Mouse (Mus musculus): ENCODE data around the gene Clpp.

Gene Clpp

DNA sequence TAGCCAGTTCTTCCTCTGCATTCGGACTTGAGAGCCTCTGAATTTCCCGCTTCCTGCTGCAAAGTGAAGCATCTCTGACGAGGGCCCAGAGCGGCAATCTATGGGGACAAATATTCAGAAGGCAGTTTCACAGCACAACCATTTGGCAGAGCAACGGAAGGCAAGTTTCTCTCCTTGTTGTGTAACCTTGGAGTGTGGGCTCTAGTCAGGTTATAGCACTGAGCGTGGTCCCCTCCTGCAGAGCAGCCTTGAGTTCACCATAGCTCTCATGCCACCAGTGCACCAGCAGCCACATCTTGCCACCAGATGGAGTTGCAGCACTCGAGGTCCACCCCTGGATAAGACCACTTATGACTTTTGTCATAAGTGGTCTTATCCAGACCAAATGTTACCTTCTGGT lies 1.7 kb upstream of the Clpp start:
- no peak for DNase-seq (ENCODE audit: low spot score)

DNA sequence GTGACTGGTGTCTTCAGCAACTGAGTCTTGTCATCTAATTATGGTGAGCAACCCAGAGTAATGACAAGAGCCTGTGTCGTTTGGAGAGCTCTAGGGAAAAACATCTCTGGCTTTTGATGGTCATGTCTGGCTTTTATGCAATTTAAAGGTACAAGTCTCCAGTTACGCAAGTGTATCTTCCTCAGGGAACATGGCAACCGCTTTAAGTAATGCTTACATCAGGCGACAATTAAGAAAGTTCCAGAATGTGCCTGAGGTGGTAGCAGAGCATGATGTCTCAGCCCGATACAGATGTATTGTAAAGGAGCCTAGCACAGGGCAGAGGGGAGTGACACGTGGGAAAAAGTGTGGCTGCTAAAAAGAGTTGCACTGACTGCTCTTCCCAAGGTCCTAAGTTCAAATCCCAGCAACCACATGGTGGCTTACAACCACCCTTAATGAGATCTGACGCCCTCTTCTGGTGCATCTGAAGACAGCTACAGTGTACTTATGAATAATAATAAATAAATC lies 1.1 kb upstream of the Clpp start:
- no peak for DNase-seq (ENCODE audit: low spot score)

- DNase-seq (ENCODE audit: low spot score) = peak; percentile 94
Observed at GRCm38 (mm10) chr17:56989467-56990114, 514 bp upstream of the Clpp start.

DNA sequence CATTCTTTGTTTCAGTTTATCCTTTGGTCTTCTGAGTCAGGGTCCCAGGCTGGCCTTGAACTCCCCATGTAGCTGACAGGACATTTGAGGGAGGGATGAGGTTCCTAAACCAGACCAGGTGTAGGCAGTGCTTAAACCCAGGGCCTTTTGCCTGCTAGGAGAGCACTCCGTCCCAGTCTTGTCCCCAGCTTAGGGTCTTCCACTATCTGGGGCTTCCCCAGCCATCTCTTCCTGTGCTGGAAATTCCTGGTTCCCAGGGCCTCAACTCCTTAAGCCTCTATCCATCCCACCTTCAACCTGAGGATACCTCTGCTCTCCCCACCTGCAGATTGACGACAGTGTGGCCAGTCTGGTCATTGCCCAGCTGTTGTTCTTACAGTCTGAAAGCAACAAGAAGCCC lies 861 bp downstream of the Clpp start:
- DNase-seq (ENCODE audit: low spot score) = no peak

DNA sequence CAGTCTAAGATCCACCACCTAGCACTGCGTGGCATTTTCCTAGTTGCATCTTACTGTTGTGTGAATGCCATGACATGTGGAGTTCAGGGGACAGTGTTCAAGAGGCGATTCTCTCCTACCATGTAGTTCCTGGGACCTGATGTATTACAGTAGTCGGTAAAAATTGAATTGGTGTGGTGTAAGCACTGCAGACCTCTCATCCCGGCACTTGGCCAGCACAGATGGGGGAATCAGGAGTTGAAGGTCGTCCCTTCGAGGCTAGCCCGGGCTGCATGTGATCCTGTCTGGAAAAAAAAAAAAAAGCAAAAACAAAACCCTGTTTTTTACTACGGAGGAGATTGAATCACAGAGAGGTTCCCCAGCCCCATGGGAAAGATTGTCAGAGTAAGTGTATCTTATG lies 4.9 kb downstream of the Clpp start:
- no peak for DNase-seq (ENCODE audit: low spot score)

DNA sequence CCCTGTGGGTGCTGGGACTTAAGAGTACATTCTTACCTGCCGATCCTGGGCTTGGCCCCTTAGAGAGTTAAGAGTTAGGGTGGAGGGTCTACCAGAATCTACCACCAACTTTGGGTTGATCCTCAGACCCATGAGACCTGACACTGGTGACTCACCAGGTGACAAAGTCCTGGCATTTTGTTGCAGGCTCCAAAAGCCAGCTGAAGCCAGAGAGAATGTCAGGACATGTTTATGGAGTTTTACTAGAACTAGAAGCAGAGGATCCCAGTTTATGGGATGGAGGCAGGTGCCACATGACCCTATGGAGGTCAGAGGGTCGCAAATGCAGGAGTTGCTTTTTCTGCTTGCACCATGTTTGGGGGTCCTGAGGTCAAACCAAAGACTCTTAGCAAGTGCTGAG lies 6.4 kb downstream of the Clpp start:
- DNase-seq (ENCODE audit: low spot score) = no peak

DNA sequence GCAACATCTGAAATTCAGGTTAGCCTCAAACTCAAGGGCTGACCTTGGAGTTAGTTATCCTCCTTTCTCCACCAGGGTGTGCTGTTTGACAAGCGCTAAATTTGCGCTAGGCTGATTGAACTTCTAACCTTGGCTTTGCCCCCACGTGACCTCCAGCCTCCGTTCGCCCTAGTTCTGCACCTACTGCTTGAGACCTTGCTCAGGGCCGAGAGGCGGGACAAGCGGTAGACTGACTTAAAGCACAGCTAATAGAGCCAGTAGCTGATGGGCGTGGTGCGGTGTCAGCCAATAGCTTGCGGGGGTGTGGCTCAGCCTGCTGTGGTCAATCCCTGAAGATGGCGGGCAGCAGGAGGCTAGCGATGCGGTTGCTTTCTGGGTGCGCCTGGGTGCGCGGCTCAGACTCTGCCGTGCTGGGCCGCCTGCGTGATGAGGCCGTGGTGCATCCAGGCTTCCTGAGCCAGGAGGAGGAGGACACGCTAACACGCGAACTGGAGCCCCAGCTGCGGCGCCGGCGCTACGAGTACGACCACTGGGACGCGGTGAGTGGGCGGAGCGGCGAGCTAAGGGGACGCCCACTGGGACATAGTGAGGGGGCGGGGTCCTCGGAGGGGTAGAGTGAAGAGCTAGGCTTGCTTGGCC lies 7.0 kb downstream of the Clpp start, which contains the start of gene Alkbh7:
Gene Alkbh7 (plus strand): TSS at position 311 of the 639 bp plus-strand sequence.
- DNase-seq (ENCODE audit: low spot score) = peak; percentile 99

GRCm38 (mm10) chr17:56999414-56999813 lies 9.3 kb downstream of the Clpp start:
- DNase-seq (ENCODE audit: low spot score) = no peak

DNA sequence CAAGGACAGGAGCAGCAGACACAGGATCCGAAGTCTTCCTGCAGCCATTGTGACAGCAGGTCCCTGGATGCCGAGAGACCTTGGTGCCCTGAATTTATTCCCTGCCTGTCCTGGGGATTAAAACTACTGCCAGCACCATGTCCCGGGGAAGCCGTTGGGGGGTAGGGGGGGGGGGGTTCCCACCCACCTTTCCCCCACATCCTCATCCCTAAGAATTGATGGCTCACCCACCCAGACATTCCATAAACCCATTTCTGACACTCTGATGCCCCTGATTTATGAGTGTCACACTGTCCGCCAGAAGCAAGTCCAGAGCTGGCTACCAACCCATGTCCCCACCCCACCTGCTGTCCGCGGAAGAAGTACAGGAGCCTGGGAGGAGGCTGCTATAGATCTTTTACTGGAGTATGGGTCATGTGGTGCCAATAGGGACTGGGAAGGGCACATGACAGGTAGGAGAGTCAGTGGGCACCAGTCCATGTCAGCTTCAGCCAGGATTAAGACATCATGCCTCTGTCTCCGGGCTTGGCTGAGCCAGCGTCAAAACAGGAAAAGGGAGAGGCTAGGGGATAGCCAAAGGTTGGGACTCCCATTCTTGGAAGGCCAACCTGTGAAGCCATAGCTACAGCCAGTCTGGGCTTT lies 10.0 kb downstream of the Clpp start, which contains the start of gene Pspn:
Gene Pspn (minus strand): TSS at position 51 of the 642 bp plus-strand sequence.
- DNase-seq (ENCODE audit: low spot score) = no peak

DNA sequence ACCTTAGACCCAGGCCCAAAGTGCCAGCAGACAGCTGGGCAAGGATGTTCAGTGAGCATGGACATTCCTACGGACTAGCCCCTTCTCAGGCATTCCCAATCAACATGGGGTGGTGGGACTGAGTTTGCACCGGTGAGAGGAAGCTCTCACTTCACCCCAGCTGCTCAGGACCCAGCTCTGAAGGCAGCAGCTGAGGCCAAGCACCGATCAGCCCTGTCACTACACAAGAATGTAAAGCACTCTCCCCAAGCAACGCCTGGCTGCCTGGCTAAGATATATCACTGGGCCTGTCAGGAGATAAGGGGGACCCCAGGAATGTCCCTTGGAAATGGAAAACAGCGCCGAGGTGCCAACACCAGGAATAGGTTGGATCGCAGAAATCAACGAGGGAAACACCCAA lies 11.1 kb downstream of the Clpp start:
- no peak for DNase-seq (ENCODE audit: low spot score)

DNA sequence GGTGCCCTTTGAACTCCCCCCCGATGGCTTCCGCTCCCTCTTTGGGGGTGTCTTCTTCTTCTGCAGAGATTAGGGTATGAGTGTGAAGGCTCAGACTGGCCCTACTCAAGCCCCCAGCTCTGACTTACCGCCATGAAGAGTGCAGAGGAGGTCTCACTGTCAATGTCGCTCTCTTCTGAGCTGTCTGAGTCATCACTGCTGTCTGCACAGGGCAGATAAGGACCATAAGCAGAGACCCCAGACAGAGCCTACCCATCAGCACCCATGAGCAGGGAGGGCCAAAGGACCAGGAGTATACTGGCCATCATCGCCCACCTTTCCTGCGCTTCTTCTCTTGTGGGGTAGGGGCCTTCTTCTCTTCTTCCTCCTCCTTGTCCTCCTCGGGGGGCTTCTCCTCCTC lies 13.9 kb downstream of the Clpp start:
- no peak for DNase-seq (ENCODE audit: low spot score)

- DNase-seq (ENCODE audit: low spot score) = no peak
Observed at GRCm38 (mm10) chr17:57007137-57007905, 17.2 kb downstream of the Clpp start.

GRCm38 (mm10) chr17:57010911-57011235 lies 20.8 kb downstream of the Clpp start:
- DNase-seq (ENCODE audit: low spot score) = no peak

DNA sequence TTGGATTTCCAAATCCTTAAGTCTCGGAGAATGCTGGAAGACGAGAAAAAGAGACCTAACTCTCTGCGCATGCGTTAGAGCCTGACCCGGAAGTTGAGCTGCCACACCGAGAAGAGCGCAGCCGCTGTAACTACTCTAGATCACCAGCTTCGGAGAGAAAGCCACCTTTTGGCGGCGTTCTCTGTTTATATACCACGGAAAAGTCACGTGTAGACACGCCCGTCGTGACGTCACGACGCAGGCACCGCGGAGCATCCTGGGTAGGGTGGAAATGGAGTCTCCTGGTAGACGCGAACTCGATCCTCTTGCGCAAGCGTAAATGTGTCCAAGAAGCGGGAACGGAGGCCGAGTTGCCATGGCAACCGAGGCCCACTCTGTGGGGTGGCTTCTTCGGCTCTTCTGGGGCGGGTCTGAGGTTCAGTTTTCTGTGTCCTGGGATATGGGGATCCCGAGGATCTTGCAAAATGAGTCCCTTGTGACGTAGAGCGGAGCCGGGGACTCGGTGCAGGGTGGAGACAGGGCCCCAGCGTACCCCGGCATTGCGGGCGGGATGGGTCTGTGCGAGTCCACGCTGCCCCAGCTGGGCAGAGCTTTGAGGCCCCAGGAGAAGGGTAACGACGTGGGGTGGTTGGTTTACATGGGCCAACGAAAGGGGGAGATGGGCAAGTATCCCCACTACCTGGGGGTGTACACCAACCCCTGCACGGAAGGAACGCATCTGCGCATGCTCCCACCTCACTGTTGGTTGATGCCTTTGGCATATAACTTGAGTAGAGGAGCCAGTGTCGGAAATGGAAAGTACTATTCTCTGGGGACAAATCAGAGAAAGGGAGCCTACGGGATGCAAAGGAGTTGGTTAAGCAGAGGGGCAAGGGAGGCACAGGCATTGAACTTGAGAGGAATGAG lies 21.4 kb downstream of the Clpp start, which contains the start of the genes Gtf2f1 and Gm17949:
Gene Gtf2f1 (minus strand): TSS at position 53 of the 906 bp plus-strand sequence.
Gene Gm17949 (plus strand): TSS at position 234 of the 906 bp plus-strand sequence.
- DNase-seq (ENCODE audit: low spot score) = peak; percentile 99

GRCm38 (mm10) chr17:57012245-57012795 lies 22.2 kb downstream of the Clpp start:
- DNase-seq (ENCODE audit: low spot score) = no peak

GRCm38 (mm10) chr17:57019693-57020092 lies 29.6 kb downstream of the Clpp start:
- DNase-seq (ENCODE audit: low spot score) = no peak

GRCm38 (mm10) chr17:57020960-57021359 lies 30.9 kb downstream of the Clpp start:
- DNase-seq (ENCODE audit: low spot score) = no peak

DNA sequence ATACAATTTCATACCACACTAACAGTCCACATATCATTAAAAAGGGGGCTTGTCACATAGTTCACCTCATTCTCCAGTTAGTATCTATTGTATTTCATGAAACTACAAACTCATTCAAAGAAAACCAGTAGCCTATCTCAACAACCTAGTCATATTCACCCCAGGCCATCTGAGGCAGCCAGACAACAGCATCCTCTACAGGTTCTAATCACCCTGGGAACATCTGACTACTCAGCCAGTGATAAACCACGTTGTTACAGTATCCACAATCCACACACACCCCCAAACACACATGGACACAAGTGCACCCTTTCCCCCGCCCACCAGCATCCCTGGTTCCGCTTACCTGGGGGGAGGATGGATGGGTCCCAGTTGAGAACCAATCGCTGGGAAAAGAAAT lies 37.4 kb downstream of the Clpp start:
- no peak for DNase-seq (ENCODE audit: low spot score)

DNA sequence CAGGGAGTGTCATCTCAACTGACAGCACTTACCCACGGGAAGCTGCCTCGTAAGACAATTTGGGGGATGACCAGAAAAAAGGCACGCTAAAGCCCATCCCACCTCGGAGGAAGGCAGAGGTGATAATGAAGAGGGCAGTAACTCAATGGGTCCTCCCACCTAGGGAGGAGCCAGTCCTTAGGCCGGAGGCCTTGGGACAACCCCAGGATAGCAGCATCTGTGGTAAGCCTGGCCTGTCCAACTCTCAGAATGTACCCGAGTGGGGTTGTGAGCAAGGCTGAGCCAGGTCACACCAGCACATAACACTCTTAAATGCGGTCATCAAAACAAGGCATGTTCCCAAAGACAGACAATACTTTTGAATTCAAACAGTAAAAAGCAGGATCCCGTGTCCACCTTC lies 39.6 kb downstream of the Clpp start:
- no peak for DNase-seq (ENCODE audit: low spot score)

DNA sequence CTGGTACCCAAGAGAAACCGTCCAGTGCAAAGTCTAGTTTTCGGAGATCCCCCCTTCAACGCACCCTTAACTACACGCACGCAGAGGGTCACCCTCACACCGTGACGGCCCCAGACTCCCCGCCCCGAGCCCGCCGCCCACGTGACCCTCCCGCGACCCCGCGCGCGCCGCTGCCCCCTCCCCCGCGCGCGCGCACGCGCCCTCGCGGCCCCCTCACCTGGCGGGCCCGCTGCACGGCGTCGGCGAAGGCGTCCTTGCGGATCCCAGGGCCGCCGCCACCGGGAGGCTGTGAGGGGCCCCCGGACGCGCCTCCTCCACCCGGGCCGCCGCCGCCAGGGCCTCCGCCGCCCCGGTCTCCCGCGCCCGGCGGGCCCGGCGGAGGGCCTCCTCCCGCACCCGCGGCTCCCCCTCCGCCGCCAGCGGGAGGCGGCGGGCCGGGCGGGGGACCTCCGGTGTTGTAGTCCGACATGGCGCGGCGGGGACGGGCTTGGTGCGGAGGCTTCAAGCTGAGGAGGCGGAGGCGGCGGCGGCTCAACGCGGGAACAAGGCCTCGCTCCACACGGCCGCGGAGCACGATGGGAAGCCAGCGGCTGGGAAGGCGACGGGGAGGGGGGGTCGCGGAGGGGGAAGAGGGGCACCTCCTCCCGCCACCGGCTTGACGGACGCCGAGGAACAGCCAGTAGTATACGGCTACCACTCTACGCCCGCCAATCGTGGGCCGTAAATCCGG lies 41.0 kb downstream of the Clpp start, which contains the start of gene Khsrp:
Gene Khsrp (minus strand): TSS at position 592 of the 730 bp plus-strand sequence.
- DNase-seq (ENCODE audit: low spot score) = peak; percentile 66
